Mouse (Mus musculus) T-helper 1 cell (primary cell): ENCODE results near the gene Ap1b1.
"Not testable (repeated sequence)": the region's sequence is repeated elsewhere in the genome, so short reads cannot be mapped to it uniquely, and the experiment has no call there.

Experiments used
- in situ Hi-C: fragments of 300-600 bp; cut with MboI, MseI; formaldehyde crosslinking; loops from one replicate; pipeline ENCODE4 v1.15.1; 2025; ENCODE audit warnings: high pct_unique_total_duplicates

The Ap1b1 gene

GRCm38 (mm10) chr11:5060756-5061412 is 74.3 kb downstream of the Ap1b1 start:
- in situ Hi-C loops: loop anchor here (10.0 kb wide), 1 partner anchor 1816 kb away; no protein-coding TSS in a partner anchor

- in situ Hi-C loops: loop anchor here (10.0 kb wide), 1 partner anchor 1817 kb away; no protein-coding TSS in a partner anchor
Measured at GRCm38 (mm10) chr11:5061413-5062139, 75.0 kb downstream of the Ap1b1 start.

- in situ Hi-C loops: loop anchor here (10.0 kb wide), 1 partner anchor 1818 kb away; no protein-coding TSS in a partner anchor
Measured at GRCm38 (mm10) chr11:5062326-5062725, 75.7 kb downstream of the Ap1b1 start.

- in situ Hi-C loops: loop anchor here (10.0 kb wide), 1 partner anchor 1818 kb away; no protein-coding TSS in a partner anchor
Measured at GRCm38 (mm10) chr11:5062860-5063505, 76.4 kb downstream of the Ap1b1 start.

GRCm38 (mm10) chr11:5063561-5064281 is 77.1 kb downstream of the Ap1b1 start:
- in situ Hi-C loops: loop anchor here (10.0 kb wide), 1 partner anchor 1819 kb away; no protein-coding TSS in a partner anchor

- in situ Hi-C loops: loop anchor here (10.0 kb wide), 1 partner anchor 1820 kb away; no protein-coding TSS in a partner anchor
Measured at GRCm38 (mm10) chr11:5064282-5065055, 77.8 kb downstream of the Ap1b1 start.

- in situ Hi-C loops: loop anchor here (10.0 kb wide), 1 partner anchor 1820 kb away; no protein-coding TSS in a partner anchor
Measured at GRCm38 (mm10) chr11:5065056-5065821, 78.6 kb downstream of the Ap1b1 start, which contains the start of gene Gas2l1. Gas2l1 (minus strand) TSS chr11:5065327.

GRCm38 (mm10) chr11:5067063-5067462 is 80.4 kb downstream of the Ap1b1 start:
- in situ Hi-C loops: loop anchor here (10.0 kb wide), 1 partner anchor 1822 kb away; no protein-coding TSS in a partner anchor

GRCm38 (mm10) chr11:5068126-5068971 is 81.7 kb downstream of the Ap1b1 start:
- in situ Hi-C loops: loop anchor here (10.0 kb wide), 1 partner anchor 1824 kb away; no protein-coding TSS in a partner anchor

- in situ Hi-C loops: no loop called here
Measured at GRCm38 (mm10) chr11:5074882-5075281, 88.3 kb downstream of the Ap1b1 start.

- in situ Hi-C loops: no loop called here
Measured at GRCm38 (mm10) chr11:5075760-5076159, 89.1 kb downstream of the Ap1b1 start.

- in situ Hi-C loops: not testable (repeated sequence)
Measured at GRCm38 (mm10) chr11:5076843-5077242, 90.2 kb downstream of the Ap1b1 start.

- in situ Hi-C loops: no loop called here
Measured at GRCm38 (mm10) chr11:5089147-5089546, 102.5 kb downstream of the Ap1b1 start.

GRCm38 (mm10) chr11:5091706-5092105 is 105.1 kb downstream of the Ap1b1 start:
- in situ Hi-C loops: no loop called here
